Mouse (Mus musculus) heart, adult 9 months (tissue): ENCODE data around the gene Zfp617.
"Not testable (repeated sequence)": the region's sequence is repeated elsewhere in the genome, so short reads cannot be mapped to it uniquely, and the experiment has no call there.

Source experiments
- DNase-seq, 2 experiments: peaks; one replicate each; pipeline ENCODE4 v3.0.0; 2022; ENCODE audit warnings: low spot score in 2 of 2

The Zfp617 gene

DNA sequence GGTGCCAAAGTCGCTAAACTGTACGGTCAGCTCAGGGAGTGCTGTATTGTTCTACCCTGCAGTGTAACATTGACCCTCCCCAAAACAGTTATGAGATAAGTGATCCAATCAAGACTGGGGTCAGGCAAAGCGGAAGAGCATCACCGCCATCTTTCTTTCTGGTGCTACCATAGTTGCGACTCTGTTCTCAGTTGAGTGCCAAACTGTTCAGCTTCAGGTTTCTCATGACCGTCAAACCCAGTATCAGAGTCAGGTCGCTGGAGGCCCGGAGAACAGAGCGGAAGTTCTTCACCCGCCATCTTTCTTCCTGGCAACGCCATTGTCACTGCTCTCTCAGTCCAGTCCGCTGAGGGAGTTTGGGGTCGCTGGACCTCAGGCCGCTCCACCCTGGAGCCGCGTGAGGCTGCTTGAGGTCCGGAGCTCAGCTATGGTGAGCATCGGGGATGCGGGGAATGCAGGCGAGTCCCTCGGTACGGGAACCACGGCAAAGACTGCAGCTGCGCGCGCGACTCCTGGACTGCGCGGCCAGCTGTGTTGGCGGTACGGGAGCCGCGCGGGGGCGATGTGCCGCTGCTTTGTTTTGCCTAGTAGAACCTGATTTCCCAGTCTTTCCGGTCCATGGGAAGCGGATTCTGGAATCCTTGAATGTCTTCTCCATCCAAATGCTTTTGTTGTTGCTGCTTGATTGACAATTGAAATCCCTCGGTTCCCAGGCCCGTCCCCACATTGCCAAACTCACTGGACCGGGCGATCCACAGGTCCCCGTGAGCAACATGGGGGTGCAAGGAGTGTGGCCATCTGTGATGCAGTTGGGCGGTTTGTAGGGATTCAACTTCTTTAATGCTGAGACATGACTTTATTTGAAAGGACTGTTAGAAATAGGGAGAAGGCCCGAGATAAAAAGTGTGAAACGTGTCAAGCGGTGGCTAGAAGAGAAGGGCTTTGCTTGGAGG lies at the start of gene Zfp617, which contains the start of gene Zfp882:
Gene Zfp617, plus strand, starts transcription at position 327 of the 953 bp plus-strand sequence.
Gene Zfp882, plus strand, starts transcription at position 300 of the 953 bp plus-strand sequence.
- DNase-seq: peak; percentile 88 to 92

DNA sequence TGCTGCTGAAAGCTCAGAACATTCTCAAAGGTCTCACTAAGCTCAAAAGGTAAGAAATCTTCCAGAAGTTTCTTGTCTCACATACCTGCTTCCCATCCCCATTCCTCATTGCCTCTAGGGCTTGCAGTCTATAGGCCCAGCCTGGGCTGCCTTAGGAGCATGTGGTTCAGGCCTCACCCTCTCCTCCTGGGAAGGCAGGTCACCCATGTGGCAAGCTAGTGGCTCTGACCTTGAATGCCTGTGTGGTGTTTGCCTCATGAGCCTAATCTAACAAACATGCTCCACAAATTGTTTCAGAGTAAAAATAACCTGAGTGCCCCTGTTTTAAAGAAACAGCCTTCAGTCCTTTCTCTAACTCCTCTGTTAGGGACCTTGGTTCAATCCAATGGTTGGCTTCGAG lies 46.9 kb upstream of the Zfp617 start:
- DNase-seq: not testable (repeated sequence)

DNA sequence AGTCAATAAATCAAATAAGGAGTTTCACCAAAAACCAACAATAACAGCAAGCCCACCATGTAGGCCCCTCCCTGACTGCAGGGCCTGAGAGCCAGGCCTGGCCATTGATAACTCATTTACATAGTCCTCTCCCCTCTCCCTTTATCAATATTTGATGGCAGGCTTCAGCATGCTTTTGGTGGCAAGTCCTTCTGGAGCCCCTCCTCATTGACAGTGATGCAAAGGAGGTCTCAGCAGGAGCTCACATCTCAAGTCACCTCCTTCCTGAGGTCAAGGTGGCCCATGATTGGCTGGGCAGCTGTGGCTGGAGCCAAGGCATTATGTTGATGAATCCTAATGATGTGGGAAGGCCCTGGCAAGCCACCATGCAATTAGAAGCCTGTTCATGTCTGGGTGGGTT lies 46.4 kb upstream of the Zfp617 start:
- not testable (repeated sequence) for DNase-seq

DNA sequence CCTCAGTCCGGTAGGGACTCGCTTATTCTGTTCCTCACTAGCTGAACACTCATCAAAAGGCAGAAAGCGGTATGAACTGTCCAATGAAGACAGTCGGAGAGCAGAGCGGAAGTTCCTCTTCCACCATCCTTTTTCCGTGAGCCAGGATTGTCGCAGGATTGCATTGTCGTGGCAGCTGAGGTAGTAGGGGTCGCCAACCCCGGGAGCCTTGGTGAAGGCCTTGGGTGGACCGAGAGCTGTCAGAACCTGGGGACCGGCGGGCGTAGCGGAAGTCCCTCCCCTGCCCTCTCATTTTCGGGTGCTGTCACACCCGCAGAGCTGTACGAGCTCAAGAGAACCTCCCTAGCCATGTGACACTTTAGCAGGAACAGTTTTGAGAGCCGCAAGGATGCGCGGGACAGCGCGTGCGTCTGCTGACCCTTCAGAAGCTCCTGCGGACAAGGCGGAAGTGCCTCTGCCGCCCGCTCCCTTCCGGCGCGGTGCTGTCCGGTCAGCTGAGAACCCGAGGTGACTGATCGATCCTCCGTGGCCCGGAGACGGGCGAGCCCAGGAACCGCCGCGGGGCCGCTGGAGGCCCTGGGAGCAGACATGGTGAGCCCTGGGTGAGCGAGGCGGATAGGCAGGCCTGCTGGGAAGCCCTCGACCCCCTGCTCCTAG lies 26.7 kb upstream of the Zfp617 start, which contains the start of gene Zfp709:
Gene Zfp709, plus strand, starts transcription at position 402 of the 657 bp plus-strand sequence.
- peak; percentile 76 to 78 for DNase-seq

DNA sequence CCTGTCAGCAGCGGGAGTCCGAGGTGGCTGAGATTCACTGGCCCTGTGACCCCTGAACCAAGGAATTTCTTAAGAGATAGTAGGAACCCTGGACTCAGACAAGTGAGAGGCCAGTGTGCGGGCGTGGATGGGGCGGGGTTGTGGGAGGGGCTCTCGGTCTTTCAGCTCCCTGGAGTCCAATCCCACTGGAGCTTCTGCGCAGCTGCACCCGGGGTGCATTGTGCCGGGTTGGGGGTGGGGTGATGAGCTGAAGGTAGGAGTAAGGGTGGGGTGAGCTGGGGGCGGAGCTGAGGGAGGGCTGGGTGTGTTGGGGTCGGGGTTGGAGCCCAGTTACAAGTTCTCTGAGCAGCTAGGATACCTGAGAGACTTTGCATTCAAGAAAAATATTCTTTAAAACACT lies 7.8 kb upstream of the Zfp617 start:
- DNase-seq: not testable (repeated sequence)

DNA sequence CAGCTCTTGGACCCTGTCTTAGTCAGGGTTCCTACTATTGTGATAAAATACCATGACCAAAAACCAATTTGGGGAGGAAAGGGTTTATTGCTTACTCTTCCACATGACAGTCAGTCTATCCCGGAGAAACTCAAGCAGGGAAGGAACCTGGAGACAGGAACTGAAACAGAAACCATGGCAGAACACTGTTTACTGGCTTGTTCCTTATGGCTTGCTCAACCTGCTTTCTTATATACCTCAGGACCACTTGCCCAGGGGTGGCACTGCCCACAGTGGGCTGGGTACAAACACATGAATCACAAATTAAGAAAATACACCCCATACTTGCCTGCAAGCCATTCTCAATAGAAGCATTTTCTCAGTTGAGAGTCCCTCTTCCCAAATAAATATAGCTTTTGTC lies 5.4 kb upstream of the Zfp617 start:
- DNase-seq: not testable (repeated sequence)

DNA sequence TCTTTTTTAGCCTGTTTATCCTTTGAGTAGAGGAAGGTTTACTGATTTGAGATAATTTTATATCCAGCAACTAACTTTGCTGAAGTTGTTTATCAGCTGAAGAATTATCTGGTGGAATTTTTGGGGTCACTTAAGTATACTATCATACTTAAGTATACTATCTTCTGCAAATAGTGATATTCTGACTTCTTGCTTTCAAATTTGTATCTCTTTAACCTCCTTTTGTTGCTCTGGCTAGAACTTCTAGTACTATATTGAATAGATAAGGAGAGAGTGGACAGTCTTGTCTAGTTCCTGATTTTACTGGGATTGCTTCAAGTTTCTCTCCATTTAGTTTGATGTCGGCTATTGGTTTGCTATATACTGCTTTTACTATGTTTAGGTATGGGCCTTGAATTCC lies 1.6 kb upstream of the Zfp617 start:
- no peak for DNase-seq

DNA sequence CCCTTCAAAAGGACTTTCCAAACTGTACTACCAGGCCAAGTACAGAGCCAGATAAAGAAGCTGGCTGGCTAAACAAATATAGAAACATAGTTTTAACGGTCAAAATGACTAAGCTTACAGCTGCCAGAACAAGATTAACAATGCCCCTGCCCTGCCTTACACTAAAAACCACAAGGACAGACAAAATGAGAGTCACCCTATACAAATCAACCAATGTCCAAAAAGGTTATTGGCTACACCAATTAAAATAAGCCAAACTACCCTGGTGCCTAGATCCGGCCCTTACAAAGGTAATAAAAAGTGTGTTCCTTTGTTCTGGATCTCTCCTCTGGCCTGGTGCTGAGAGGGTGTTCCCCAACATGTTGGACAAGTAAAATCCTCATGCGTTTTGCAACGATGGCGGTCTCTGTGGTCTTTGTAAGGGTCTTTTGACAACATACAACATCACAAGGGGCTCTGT lies 607 bp upstream of the Zfp617 start:
- no peak for DNase-seq

DNA sequence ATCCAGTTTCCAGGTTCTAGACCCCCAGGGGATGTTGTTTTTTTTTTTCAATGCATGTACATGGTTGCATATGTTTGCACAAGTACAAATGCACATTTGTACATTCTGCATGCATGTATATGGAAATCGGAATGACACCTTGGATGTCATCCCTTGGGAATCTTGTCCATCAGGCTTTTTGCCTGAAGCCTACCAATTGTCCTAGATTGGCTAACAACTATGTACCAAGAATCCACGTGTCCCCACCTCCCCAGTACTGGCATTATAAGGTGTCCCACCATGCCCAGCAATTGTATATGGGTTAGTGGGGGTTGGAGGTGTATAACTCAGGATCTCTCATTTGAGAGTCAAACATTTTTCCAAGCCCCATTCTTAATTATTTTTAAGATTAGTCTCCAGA lies 3.9 kb downstream of the Zfp617 start:
- no peak for DNase-seq

DNA sequence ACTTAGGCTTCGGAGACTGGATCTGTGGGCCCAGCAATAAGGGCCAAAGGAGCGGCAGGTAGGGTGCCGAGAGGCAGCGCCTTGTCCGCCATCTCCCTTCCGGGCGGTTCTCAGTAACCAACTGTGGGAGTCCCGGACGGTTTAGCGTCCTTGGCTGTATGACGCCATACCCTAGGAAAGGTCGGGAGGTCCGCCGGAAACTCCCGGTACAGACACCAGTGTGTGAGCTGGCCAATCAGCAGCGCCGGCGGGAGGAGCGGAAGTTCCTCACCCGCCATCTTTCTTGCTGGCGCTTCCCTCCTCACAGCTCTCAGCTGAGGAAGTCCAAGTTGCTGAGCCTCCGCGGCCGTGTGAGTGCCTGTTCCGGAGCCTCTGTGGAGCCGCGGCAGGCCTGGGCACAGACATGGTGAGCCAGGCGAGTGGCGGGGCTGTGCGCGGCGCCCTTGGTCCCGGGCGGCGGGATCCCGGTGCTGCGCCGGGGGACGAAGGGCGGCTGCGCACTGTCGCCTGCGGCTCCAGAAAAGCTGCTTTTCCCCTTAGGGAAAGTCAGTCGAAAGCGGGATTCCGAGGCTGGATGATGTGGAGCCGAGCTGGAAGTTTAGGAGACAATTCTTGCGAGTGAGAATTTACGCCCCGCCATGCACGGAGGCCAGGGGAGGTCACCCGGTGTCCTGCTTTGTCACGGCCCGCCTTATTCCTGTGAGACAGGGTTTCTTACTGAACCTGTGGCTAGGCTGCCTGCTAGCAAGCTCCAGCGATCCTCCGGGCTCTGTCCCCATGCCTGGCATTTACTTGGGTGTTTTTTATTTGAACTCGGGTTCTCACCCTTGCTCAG lies 14.3 kb downstream of the Zfp617 start:
- peak; percentile 96 to 97 for DNase-seq

DNA sequence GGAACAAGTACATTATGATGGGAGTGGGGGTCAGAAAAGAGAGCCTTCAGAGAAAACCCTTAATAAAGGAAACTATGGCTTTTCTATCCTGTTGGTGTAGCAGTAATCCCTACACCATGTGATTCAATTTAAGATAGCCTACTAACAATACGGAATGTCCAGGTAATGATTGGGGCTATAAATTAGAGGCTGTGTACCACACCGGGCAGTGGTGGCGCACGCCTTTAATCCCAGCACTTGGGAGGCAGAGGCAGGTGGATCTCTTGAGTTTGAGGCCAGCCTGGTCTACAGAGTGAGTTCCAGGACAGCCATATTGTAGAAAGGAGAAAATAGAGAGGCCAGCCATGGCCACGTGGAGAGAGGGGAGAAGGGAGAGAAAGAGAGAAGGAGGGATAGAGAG lies 17.4 kb downstream of the Zfp617 start:
- no peak for DNase-seq

DNA sequence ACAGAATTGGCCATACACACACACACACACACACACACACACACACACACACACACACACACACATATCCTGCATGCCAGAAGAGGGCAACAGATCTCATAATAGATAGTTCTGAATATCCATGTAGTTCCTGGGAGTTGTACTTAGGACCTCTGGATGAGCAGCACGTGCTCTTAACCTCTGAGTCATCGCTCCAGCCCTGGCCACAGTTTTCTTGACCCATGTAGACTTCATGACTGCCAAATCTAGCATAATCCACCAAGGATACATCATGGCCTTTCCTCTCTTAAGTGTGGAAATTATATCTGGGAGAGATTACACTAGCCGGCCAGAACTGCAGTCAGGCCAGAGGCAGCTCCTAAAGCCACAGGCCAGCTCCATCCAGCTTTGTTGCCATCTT lies 18.1 kb downstream of the Zfp617 start:
- no peak for DNase-seq

DNA sequence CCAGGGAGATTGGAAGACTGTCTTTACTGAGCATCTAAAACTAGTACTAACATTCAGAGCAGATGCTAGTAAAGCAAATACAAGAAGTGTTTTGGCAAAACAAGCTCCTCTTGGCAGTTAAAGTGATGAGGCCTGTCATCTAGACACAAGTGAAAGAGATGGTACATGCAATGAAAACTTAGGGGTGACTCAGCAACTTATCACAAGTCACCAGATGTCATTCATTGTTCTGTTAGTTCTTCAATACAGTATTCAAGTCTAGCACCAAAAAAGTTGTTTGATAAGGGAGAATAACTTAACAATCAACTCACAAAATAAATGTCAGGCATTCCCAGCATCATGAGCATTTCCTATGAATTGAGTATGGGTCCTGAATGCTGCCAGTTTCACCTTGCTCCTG lies 19.3 kb downstream of the Zfp617 start:
- no peak for DNase-seq

DNA sequence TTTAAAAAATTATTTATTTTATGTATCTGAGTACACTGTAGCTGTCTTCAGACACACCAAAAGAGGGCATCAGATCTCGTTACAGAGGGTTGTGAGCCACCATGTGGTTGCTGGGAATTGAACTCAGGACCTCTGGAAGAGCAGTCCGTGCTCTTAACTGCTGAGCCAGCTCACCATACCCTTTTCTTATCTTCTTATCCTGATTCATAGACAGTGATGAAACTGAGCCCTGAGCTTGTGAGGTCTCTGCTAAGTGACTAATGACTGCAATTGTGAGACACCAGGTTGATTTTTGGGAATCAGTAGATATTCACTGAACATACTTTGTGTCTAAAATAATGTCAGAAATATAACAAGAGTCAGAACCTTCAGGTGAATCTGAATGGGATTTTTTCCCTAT lies 29.6 kb downstream of the Zfp617 start:
- DNase-seq: not testable (repeated sequence)

DNA sequence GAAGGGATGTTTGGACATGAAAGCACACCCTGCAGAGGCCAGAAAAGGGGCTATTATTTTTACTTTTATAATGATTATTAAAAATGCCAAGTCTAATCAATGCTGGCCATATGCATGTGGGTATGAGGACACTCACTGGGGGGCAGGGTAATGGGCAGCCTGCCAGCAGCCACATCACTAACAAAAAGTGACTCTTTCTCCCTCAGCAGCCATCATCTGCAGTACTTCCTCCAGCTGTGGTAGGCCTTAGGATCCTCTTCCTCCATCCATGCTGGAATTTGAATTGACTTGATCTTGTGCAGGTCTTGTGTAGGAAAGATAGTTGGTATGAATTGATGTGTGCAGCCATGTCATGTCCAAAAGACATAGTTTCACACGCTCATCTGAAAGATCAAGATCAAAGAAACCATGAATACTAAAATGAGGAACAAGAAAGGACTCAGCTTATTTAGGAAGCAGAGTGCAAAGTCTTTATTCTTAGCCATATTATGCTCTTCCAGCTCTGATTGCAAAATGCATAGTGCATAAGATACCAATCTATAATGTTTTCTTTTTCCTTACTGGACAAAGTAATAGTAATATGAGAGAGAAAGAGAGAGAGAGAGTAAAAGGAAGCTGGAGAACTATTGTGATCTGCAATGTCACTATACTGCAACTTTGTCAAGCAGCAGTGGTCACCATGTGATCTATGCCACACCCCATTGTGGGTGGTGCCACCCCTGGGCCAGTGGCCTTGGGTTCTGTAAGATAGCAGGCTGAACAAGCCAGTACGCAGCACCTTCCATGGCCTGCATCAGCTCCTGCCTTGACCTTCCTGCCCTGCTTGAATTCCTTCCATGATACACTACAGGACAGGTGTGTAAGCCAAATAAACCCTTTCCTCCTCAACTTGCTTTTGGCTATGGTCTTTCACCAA lies 32.1 kb downstream of the Zfp617 start:
- no peak for DNase-seq

DNA sequence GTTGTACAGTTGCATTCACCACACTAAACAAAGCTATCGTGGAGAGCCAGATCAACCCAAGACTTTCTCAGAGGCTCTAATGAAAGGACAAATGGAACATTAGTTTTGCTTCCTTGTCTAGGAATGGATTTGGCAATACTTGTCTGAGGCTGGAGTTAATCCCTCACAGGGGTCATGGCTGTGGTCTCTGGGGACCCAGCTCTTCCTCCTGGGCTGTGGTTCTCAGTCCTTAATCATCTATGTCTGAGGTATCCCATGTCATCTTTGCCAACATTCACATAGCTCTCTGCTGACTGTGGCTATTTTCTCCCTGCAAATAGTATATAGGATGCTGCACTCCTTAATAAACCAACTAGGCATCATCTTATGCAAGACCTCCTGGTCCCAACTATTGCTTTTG lies 33.3 kb downstream of the Zfp617 start:
- no peak for DNase-seq

DNA sequence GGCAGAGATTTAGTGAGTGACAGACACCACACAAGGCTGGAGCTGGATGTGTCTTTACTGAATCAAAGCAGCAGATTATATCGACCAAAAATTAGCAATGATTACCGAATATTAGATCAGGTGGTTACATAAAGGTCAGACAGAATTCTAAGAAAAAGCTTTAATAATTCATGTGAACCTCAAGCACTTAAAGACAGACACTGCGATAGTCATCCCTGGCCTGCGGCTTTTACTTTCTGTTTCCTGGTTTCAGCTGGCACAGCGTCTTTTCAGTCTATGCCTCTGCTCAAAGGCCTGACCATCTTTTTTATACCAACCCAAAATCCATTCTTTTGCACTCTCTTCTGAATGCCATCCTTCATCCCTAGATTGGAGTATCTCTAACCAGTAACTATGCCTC lies 40.2 kb downstream of the Zfp617 start:
- DNase-seq: no peak

DNA sequence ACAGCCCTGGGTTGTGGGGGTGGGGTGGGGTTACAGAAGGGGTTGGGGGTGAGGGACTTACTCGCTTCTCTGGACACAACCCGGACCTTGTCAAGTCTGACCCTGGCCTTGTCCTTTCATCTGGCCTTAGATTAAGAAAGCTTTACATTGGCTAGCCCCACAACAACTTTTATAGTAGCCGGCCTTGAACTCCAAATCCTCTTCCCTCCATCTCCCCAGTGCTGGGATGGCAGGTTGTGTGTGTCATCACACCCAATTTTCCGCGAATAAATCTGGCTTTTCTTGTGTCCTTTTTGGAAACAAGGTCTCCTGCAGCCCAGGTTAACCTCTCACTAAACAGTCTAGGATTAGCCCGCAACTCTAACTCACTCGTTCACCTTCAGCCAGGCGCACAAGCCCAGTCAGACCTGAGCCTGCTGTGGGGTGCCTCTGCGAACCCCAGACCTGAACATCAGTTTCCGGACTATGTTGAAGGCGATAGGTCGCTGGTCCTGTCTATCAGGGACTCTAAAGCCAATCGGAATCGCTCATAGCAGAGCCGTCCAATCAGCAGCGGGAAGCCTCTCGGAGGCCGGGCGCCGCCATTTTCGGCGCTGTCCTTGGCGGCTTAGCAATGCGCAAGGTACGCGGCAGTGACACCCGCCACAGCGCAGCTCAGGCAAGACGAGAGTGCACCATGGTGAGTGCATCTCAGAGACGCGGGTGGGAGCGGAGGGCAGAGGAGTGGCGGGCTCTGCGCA lies 42.2 kb downstream of the Zfp617 start, which contains the start of gene Zfp961:
Gene Zfp961, plus strand, starts transcription at position 557 of the 740 bp plus-strand sequence.
- DNase-seq: peak; percentile 98 to 99

DNA sequence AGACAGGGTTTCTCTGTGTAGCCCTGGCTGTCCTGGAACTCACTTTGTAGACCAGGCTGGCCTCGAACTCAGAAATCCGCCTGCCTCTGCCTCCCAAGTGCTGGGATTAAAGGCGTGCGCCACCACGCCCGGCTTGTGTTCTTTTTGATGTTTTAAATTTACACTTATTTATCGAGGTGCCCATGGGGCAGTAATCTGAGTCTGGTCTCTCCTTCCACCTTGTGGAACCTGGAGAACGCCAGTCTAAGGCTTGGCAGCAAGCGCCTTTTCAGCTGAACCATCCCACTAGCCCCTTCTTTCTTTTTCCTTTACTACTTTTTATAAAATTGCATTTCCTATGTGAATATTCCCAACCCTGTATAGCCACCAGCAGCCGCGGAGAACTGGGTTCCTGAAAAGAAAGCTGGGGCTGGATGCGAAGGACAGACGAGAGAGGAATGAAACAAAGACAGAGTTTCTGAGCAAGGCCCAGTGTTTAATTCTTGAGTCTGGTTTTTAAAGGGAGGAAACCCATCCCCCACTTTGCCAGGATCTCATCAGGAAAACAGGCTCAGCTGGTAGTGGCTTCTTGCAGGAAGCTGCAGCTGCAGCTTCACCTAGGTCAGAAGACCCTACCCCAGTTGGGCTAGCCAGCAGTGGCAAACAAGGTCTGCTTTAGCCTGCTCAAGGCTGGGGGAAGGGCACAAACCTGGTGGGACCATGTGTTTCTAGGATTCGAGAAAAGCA lies 43.2 kb downstream of the Zfp617 start:
- DNase-seq: no peak
